Mouse (Mus musculus) thymus, adult 2 months (tissue): ENCODE results near the gene Chst8.

Experiments
- CTCF ChIP-seq: fragments of 200-500 bp; IDR thresholded peaks from 2 replicates; pipeline ENCODE4 v1.5.1; 2012; ENCODE audit warnings: mild to moderate bottlenecking, control low read depth, low read length, moderate library complexity, borderline replicate concordance; ENCODE audit not compliant: control insufficient read depth, poor library complexity, insufficient read depth; ENCODE audit errors: extremely low read depth
- POLR2A ChIP-seq: fragments of 200-500 bp; IDR thresholded peaks from 2 replicates; pipeline ENCODE4 v1.6.1; 2012; ENCODE audit warnings: mild to moderate bottlenecking, low read length, control low read depth, moderate library complexity; ENCODE audit not compliant: control insufficient read depth, poor library complexity, insufficient read depth; ENCODE audit errors: extremely low read depth

- no peak for TF ChIP-seq CTCF
- TF ChIP-seq POLR2A = no peak
Measured at GRCm38 (mm10) chr7:34785052-34785451, 27.5 kb downstream of the Chst8 start.
